Mouse (Mus musculus) bone marrow macrophage, adult 2 months (primary cell): Measurements from ENCODE around the gene Ccdc36.

ENCODE experiments used
- CTCF ChIP-seq: IDR thresholded peaks from 2 replicates; pipeline ENCODE4 v1.5.1; 2012; ENCODE audit warnings: low read depth, mild to moderate bottlenecking, low read length, moderate library complexity
- POLR2A ChIP-seq: IDR thresholded peaks from 2 replicates; pipeline ENCODE4 v1.6.1; 2012; ENCODE audit warnings: mild to moderate bottlenecking, low read depth, low read length, borderline replicate concordance

GRCm38 (mm10) chr9:108403081-108403480 lies 25.2 kb downstream of the Ccdc36 start:
- no peak for TF ChIP-seq CTCF
- no peak for TF ChIP-seq POLR2A
